Mouse (Mus musculus) adrenal gland, postnatal 0 days (tissue): ENCODE results near the gene Pla2g3. TPM values are rescaled to one million over a fixed set of nuclear protein-coding genes. Genes with fewer than 3 reads are reported as not detected.

Experiments used
- polyA plus RNA-seq: library from polyadenylated mRNA; unstranded; fragments of >200 nt; fragmentation: Nextera tagmentation; extraction: Ambion mirVana; gene quantifications from 2 replicates; pipeline ENCODE4 v1.2.1, GENCODE M21; 2015

Gene Pla2g3
- 0.15 and 0.82 TPM in 2 replicates for polyA plus RNA-seq

DNA sequence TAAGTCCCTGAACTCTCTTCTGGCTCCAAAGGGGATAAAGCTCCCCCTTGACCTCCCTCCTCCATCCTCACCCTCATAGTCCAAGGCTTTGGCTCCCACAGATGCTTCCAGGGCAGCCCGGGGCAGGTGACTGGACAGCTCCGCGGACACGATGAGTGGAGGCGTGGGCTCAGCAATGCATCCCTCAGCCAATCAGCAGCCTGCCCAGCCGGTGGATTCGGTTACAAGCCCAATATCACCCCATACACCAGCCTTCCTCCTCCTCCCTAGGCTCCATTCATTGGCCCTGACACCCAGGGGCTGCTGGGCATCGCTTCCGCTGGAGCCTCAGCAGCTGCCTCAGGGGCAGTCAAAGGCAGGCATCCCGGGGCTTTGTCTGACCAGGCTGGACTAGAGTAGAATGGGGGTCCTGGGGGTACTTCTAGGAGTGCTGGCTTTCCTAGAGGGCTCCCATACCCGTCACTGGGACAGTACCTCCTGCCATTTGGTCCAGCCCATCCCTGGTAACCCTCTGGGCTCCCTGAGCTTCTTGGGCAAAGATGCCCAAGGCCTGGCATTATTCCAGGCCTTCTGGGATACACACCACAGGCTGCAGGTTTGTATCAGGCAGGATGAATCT is at the start of gene Pla2g3:
TSS of gene Pla2g3 (plus strand) at position 333 of the 619 bp plus-strand sequence.

GRCm38 (mm10) chr11:3452167-3452639 is 35.9 kb upstream of the Pla2g3 start, which contains the start of gene Rnf185:
Rnf185 (minus strand) TSS chr11:3452363.

GRCm38 (mm10) chr11:3514529-3515054 is 26.5 kb downstream of the Pla2g3 start, which contains the start of gene Selenom:
Selenom (plus strand) TSS chr11:3514684.

GRCm38 (mm10) chr11:3540451-3541085 is 52.5 kb downstream of the Pla2g3 start, which contains the start of gene Smtn:
Smtn (minus strand) TSS chr11:3540612.

Other genes starting within 250 kb of the Pla2g3 start
- 160 and 187 TPM in 2 replicates for gene Drg1, start 221.9 kb upstream of the Pla2g3 start, polyA plus RNA-seq
- gene Patz1, start 199.4 kb upstream of the Pla2g3 start, polyA plus RNA-seq = 27.4 and 27.6 TPM in 2 replicates
- gene Pik3ip1, start 157.9 kb upstream of the Pla2g3 start, polyA plus RNA-seq = 40.0 and 53.4 TPM in 2 replicates
- gene Limk2, start 79.1 kb upstream of the Pla2g3 start, polyA plus RNA-seq = 25.5 and 33.7 TPM in 2 replicates
- gene Rnf185, start 35.9 kb upstream of the Pla2g3 start, polyA plus RNA-seq = 21.0 and 29.7 TPM in 2 replicates
- 0.61 and 1.6 TPM in 2 replicates for gene Inpp5j, start 16.5 kb downstream of the Pla2g3 start, polyA plus RNA-seq
- 132 and 246 TPM in 2 replicates for gene Selenom, start 26.4 kb downstream of the Pla2g3 start, polyA plus RNA-seq
- gene Smtn, start 52.3 kb downstream of the Pla2g3 start, polyA plus RNA-seq = 26.7 and 30.4 TPM in 2 replicates
- gene Morc2a, start 160.9 kb downstream of the Pla2g3 start, polyA plus RNA-seq = 10.3 and 14.6 TPM in 2 replicates